Mouse (Mus musculus) lung, adult 18-20 months (tissue): ENCODE measurements around the gene Scp2.
"Not testable (repeated sequence)": the region's sequence is repeated elsewhere in the genome, so short reads cannot be mapped to it uniquely, and the experiment has no call there.

ENCODE experiments used
- DNase-seq, 2 experiments: peaks; one replicate each; pipeline ENCODE4 v3.0.0; 2022; ENCODE audit warnings: mixed read lengths in 2 of 2

Gene Scp2

GRCm38 (mm10) chr4:108144880-108145279, at the start of gene Scp2:
Gene Scp2, minus strand, starts transcription at chr4:108144998.
- DNase-seq: no peak

- DNase-seq: no peak
These were observed 48.1 kb upstream of the Scp2 start for GRCm38 (mm10) chr4:108192821-108193323.

GRCm38 (mm10) chr4:108182278-108182677, 37.5 kb upstream of the Scp2 start:
- no peak for DNase-seq

- no peak for DNase-seq
These were observed 23.3 kb upstream of the Scp2 start for GRCm38 (mm10) chr4:108168056-108168455.

- DNase-seq: no peak
These were observed 22.1 kb upstream of the Scp2 start for GRCm38 (mm10) chr4:108166874-108167273.

- DNase-seq: peak; percentile 17 to 35
These were observed 20.5 kb upstream of the Scp2 start, which contains the start of gene Echdc2 for GRCm38 (mm10) chr4:108165152-108165895. Gene Echdc2, plus strand, starts transcription at chr4:108165437.

- no peak for DNase-seq
These were observed 18.5 kb upstream of the Scp2 start for GRCm38 (mm10) chr4:108163291-108163690.

- no peak for DNase-seq
These were observed 17.1 kb upstream of the Scp2 start for GRCm38 (mm10) chr4:108161936-108162335.

- not testable (repeated sequence) for DNase-seq
These were observed 10.3 kb upstream of the Scp2 start for GRCm38 (mm10) chr4:108155141-108155540.

- DNase-seq: not testable (repeated sequence)
These were observed 756 bp upstream of the Scp2 start for GRCm38 (mm10) chr4:108145554-108145953.

- no peak for DNase-seq
These were observed 1.0 kb downstream of the Scp2 start for GRCm38 (mm10) chr4:108143778-108144177.

GRCm38 (mm10) chr4:108143178-108143577, 1.6 kb downstream of the Scp2 start:
- not testable (repeated sequence) for DNase-seq

GRCm38 (mm10) chr4:108136938-108137337, 7.9 kb downstream of the Scp2 start:
- DNase-seq: no peak

- DNase-seq: no peak
These were observed 14.3 kb downstream of the Scp2 start for GRCm38 (mm10) chr4:108130452-108130851.

- DNase-seq: no peak
These were observed 16.5 kb downstream of the Scp2 start for GRCm38 (mm10) chr4:108128339-108128738.

- no peak for DNase-seq
These were observed 17.3 kb downstream of the Scp2 start for GRCm38 (mm10) chr4:108127516-108127915.

- no peak for DNase-seq
These were observed 18.5 kb downstream of the Scp2 start for GRCm38 (mm10) chr4:108126260-108126659.

GRCm38 (mm10) chr4:108124104-108124503, 20.7 kb downstream of the Scp2 start:
- DNase-seq: no peak

- peak; percentile 94 to 96 for DNase-seq
These were observed 26.6 kb downstream of the Scp2 start for GRCm38 (mm10) chr4:108117924-108118876.

- DNase-seq: peak in 1 of 2 experiments; percentile 5
These were observed 27.3 kb downstream of the Scp2 start for GRCm38 (mm10) chr4:108117488-108117887.

GRCm38 (mm10) chr4:108116466-108116865, 28.3 kb downstream of the Scp2 start:
- no peak for DNase-seq

- no peak for DNase-seq
These were observed 34.1 kb downstream of the Scp2 start for GRCm38 (mm10) chr4:108110706-108111105.

- DNase-seq: no peak
These were observed 35.1 kb downstream of the Scp2 start for GRCm38 (mm10) chr4:108109728-108110127.
